Mouse (Mus musculus) 3134 (cell line): ENCODE measurements around the gene Drc7.
"Not testable (repeated sequence)": the region's sequence is repeated elsewhere in the genome, so short reads cannot be mapped to it uniquely, and the experiment has no call there.

Experiments used
- DNase-seq: peaks from one replicate; pipeline ENCODE4 v3.0.0-alpha.2; 2011; ENCODE audit warnings: low spot score; ENCODE audit not compliant: insufficient read length; ENCODE audit errors: extremely low read depth

Gene Drc7

DNA sequence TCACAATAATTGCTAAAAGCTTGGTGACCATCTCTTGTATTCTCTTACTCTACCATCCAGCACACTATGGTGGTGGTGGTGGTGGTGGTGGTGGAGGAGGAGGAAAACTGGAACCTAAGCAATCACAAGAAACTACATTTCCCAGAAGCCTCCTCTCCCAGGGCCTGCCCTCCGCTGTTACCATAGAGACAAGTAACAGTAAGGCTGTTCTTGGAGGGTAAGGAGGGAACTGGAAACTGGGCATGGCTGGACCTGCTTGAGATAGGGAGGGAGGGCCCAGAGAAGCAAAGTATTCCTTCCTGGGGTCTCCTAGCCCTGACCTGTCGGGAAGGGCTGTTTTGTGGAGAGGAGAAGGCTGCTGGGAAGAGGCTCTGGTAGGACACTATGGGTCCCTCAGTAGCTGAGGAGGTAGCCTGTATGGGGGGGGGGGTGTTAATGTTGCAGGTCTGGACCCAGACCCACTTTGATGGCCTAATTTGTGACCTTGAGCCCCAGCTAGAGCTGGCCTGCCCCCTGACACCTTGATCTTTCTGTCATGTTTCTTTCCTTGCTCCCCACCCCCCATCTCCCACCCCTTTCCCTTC lies at the start of gene Drc7:
TSS of gene Drc7 (plus strand) at position 177 of the 584 bp plus-strand sequence.
- no peak for DNase-seq

DNA sequence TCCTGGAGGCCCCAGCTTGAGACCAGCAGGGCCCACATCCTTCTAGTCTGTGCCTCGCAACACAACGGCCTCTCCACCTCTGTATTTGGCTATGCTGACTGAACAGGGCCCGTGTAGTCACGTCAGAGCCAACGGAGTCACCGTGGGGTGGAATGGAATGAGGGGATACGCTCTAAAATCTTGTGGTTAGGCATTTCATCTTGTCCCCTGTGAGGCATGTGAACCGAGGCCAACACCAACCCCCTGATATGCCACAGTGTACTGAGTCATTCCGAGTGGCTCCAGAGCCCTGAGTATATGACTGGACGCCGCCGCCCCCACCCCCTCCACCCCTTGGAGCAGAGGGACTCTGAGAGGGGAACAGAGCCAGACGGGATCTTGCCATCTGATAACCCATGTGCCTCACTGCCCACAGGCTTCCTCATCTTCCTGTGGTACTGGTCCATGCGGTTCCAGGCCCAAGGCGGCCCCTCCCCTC lies 42.4 kb upstream of the Drc7 start:
- DNase-seq: peak; percentile 89

DNA sequence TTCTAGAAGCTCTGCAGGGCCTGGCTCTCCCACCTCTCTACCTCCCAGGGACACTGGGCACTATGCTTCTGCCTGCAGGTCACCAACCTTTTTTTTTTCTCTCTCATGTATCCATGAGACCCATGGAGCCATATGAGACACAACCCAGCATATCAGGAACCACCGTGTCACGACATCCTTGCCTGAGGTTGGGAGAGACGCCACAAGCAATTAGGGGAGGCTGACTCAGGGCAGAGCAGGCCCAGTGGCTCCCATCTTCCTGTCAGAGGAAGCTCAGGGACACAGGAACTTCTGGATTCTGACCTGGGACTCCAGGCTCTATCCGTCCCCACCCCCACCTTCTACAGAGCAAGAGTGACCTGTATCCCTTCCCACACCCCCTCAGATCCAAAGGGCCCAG lies 39.0 kb upstream of the Drc7 start:
- no peak for DNase-seq

DNA sequence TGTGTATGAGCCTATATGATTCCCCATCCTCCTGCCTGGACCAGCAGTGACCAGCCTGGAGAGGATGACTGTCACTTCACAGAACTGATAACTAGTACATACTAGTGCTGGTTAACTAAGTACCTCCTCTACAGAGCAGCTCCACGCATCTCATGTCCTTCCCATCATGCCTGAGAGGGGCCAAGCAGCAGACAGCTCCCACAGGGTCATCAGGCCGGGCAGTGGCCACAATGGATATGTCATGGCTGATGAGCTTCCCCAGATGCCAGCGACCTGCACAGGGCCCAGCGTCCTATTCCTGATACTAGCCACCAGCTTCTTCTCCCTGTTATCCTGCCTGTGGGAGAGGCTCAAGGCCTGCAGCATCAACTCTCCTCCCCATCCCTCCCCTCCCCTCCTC lies 38.2 kb upstream of the Drc7 start:
- DNase-seq: no peak

DNA sequence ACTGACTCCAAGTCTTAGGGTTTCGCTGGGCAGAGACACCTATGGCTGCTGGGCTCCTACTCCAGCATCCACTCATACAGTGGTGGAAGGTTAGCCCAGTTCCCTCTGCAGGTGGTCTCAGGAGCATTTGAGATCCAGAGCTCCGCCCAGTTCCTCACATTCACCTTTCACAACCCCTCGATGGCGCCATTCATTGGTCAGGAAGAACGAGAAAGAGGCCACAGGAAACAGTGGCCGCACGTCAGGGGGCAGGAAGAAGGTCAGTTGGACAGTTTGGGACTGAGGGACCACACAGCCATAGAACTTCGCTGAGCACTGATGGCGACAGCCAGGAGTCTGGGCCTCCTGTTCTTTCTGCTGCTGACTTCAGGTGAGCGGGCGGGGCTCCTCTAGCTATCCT lies 37.5 kb upstream of the Drc7 start, which contains the start of gene Adgrg3:
TSS of gene Adgrg3 (plus strand) at position 242 of the 400 bp plus-strand sequence.
- no peak for DNase-seq

DNA sequence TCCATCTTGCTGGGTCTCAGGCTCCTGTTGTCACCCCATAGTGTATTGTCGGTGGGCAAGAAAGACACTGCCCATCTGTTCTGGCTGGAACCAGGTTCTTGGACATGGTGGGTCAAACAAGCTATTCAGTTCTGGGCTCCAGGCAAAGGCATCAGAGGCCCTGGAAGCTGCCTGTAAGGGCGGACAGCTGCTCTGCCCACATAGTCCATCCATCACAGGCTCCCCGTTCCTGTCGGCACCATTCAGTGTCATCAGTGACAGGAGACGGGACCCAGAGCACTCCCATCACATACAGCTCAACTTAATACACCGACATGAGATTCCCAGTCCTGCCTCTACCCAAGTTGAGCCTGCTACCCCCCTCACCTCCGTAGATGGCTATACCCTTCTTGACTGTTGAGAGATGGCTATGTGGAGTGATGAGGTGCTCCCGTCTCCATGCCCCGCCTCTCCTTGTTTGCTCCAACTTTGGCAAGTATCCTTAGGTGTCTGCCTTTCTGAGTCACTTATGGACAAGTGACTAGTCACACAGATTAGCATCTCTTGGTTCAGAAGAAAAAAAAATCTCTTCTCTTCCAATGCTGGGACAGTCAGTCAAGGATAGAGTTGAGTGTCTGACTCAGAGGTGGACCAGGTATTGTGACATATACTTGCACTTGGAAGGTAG lies 36.8 kb upstream of the Drc7 start:
- DNase-seq: no peak

DNA sequence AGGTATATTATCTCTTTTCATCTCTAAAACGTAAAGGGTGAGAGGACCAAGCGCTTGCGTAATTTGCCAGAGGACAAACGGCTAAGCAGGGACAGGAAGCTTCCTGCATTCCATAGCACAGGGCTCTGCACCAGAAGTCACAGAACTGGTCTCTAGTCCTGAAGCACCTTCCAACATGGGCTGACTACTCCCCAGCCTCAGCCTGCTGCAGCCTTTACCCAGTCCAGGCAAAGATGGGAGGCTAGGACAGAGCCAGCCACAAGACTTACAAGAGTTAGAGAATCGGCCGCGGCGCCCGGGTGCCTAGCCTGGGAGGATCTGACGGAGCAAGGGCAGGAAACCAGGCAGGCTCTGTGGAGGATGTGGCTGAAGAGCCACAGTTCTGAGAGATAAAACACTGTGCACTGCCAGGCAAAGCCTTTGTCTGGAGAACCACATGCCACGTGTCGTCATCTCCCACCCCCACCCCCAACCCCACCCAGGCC lies 34.6 kb upstream of the Drc7 start:
- no peak for DNase-seq

DNA sequence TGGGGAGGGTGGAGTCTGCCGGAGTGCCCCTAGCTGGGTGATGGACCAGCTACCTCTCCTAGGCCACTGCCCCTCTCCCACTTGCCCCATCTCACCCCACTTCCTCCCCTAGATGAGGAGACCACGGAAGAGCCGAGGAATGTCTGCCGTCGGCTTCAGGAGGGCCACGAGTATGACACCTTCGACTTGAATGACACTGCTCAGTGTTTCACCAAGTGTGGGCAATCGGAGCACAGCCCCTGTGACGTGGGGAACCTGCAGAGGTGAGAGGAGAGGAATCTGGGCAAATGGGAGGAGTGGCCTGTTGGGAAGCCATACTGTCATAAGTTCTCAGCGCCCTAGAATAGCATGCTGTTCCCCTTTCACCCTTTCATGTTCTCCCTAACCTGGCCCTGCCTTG lies 34.1 kb upstream of the Drc7 start:
- no peak for DNase-seq

DNA sequence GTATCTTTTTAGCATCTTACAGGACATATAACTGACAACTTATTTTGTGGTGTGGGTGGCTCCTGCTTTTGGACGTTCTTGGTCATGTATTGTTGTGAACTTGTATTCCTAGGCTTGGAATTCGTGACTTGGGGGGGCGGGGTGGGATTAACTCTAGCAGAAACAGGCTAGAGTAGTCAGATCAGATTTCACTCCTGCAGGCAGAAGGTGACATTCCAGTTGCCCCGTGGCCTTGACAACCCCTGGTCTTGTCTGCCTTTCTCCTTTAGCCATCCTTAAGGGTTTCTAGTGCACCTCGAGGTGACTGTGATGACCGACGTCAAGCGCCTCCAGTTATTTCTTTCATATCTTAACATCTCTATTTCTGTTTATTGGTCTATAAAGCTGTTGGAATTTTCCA lies 31.7 kb upstream of the Drc7 start:
- no peak for DNase-seq

DNA sequence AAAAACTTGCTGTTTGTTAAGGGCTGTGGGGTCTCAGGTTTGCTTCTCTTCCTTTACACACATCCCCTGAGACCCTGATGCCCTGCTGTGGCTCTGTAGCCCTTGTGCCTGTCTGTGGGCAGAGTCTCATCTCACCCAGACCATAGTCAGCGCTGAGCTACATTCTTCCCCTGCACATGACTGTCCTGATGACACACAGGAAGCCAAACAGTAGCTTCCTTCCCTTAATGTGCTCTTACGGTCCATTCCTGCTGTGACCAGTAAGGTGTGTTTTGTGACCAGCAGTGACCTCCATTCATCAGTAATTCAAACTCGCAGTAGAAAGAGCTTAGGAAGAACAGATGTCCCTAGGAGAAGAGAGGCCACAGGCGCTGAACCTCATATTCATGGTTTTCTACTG lies 30.5 kb upstream of the Drc7 start:
- no peak for DNase-seq

DNA sequence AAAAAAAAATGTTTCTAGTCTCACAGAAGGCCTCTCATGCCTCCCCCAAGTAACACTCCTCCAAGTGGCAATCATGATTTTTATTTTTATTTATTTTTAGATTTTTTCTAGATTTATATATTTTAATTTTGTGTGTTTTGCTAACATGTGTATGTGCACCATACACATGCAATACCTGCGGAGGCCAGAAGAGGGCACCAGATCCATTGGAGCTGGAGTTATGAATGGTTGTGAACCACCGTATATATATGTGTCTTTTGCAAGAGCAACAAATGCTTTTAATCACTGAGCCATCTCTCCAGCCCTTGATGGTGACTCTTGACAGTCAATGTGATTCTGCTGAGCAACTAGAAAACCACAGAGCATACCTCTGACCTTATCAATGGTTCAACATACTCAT lies 29.5 kb upstream of the Drc7 start:
- no peak for DNase-seq

DNA sequence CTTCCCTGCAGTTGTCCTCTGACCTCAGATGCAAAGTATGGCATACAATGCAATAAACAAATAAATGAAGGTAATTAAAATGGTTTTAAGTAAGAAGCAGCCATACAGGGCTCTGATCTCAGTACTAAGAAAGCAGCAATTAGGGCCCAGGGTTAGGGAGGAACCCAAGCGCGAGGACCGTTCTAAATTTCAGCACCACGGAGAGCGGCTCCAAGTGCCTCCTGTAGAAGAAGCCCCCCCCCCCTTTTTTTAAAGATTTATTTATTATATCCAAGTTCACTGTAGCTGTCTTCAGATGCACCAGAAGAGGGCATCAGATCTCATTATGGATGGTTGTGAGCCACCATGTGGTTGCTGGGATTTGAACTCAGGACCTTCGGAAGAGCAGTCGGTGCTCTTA lies 26.5 kb upstream of the Drc7 start:
- not testable (repeated sequence) for DNase-seq

DNA sequence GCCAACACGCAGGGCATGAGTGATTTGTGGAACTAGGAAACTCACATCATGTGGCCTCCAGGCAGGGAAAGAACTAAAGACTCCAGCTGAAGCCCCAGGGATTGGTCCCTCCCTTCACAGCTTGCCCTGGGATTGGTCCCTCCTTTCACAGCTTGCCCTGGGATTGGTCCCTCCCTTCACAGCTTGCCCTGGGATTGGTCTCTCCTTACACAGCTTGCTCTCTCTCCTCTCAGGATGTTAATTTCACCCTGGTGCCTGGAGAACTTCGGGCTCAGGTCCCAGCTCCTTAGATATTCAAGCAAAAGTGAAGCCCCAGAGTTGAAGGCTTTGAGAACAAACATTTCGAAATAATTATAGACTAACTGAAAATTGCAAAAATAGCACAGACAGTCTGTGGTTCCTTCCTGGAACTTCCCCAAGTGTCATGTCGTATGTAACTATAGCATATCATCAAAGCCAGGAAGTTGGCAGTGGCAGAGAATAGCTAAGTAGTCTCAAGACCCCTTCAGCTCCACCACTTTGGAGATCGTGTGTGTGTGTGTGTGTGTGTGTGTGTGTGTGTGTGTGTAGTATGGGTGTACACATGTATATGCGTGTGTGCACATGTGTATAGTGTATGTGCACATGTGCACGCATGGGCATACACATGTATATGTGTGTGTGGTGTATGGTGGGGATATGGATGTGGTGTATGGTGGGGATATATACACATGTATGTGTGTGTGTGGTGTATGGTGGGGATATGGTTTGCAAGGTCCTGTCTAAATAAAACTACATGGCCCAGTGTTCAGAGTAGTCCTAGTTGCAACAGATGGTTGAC lies 17.6 kb upstream of the Drc7 start:
- DNase-seq: no peak

DNA sequence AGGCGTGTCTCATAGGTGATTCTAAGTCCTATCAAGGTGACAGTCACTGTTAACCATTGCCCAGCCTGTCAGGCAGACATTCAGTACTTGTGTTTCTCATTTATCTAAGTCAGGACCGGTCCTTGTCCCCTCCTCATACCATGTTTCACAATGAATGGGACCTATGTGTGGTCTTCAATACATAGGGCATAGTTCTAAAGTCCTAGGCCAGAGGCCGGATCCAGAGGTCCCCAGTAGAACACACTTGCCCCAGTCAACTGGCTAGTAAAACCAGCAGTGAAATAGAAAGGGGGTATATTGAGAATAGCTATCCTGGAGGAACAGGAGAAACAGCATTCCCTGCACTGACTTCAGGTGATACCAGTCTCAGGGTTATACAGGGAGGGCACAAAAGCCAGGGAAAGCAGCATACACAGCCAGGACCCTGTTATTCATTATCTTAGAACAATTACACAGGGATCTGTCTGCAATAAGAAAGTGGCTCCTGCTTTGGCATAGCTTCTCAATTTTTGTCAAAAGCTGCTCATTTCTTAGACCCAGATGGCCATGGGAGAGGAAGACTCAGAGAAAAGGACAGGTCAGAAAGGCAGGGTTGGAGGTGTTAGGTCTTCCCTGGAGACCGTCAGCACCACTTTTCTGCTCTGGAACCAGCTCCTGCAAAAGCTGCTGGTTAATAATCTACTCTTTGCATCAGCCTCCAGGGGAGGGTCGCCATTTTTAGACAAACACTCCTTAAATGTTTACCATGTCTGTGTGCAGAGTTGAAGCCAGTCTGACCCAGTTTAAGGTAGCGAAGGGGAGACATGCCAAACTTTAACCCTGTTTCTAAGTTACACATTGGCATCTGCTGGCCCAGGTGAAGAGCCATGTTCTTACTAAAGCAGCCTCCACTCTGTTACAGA lies 12.8 kb upstream of the Drc7 start:
- no peak for DNase-seq

DNA sequence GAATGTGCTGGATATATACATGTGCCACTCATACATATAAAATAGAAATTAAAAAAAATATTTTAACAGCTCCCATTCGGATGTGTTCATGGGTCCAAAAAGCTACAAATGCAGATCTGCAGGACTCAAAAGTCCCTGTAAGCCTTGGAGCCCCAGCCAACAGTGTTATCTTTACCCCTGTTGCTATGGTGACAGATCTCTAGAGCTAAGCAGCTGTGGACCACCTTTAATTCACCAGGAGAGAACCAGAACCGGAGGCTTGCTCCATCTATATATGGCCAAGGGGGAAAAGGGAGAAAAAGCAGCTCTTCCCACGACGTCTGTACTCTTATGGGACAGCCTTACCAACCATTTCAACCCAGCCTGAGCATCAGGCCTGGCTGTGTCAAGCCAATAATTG lies 10.1 kb upstream of the Drc7 start:
- DNase-seq: no peak

DNA sequence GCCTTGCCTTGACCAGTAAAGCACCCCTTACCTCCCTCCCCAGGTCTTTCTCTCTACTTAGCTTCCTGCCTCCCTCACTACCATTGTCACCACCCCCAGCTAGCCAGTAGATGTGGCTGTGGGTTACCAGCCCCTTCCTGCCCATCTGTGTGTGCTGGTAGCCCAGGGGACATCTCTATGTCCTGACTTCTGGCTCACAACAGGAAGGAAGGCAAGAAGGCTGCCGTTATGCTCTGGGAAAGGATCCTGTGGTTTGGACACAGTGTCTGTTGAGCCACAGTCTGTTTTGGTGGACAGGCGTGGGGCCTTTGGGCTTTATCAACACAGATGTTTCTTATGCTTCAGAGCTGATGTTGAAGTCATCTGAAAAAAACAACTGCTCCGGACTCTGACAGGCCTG lies 7.9 kb upstream of the Drc7 start:
- DNase-seq: no peak

DNA sequence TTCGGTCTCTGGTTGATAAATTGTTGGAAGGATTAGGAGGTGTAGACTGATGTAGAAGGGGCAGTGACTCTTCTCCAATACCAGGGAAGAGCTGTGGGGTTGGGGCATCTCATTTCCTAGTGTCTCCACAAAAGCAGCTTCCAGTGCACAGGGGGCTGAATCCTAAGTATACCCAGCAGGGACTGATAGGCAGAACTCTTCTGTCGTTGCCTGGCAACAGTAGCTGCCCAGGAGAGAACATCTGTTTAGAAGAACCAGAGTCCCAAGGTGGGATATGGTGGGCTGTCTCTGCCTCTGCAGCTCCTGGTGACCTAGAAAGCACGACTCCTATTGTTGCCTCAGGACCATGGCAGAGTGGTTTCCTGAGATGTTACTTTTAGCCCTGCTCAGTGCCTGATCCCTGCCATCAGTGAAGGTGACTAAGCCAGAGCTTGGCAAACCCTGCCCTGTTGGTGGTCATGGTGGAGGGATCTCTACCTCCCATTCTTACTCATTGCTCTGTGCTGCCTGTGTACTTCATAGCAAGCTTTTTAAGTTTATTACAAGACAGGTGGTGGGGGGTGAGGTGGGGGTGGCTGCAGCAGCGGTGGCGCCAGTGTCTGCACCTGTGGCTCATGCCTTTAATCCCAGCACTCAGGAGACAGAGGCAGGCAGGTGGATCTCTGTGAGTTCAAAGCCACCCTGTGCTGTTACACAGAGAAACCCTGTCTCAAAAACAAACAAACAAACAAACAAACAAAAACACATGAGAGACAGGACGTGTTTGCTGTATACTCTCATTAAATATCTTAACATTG lies 6.8 kb upstream of the Drc7 start:
- no peak for DNase-seq

DNA sequence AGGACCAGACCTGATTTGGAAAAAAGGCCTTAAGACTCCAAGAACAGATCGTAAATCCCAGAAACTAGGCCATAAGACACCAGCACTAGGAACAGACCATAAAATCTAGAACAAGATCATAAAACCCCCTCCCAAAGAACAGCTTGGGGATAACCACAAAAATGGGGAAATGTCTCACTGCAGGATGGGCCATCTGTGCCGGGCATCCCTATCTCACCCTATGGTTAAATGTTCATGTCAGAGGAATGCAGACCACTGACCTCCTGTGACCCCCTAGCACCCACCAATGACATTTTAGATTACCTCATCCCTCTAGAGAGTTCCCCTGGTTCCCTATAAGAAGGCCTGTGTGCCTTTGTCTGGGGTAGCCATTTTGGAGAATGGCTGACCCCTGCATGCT lies 5.3 kb upstream of the Drc7 start:
- no peak for DNase-seq

DNA sequence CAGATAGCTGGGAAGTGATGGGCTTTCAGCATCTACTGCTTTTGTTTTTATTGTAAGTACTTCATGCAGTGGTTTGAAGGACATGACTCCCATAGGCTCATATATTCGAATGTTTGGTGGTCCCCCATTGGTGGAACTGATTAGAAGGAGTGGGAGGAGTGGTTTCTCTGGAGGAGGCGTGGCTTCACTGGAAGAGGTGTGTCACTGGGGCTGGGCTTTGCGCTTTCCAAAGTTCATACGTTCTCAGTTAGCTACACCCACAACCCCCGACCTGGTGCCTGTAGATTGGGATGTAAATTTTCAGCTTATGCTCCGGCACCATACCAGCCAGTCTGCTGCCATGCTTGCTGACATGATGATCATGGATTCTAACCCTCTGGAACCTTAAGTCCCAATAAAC lies 465 bp upstream of the Drc7 start:
- DNase-seq: no peak

DNA sequence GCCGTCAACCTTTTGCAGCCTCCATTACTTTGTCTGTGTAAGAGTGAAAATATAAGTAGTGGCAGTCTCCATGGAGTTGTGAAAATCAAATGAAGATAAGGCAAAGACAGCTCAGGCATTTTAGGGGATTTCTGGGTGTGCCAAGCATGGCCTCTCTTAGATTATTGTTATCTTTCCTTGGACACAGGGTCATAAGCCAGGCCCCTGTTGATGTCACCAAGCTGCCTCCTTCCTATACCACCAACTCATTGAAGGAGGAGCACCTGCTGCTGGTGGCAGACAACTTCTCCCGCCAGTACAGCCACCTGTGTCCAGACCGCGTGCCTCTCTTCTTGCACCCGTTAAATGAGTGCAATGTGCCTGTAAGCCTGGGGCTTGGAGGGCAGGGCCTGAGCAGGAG lies 1.5 kb downstream of the Drc7 start:
- no peak for DNase-seq
